Mouse (Mus musculus) heart, embryonic 16.5 days (tissue): ENCODE measurements at regions not wholly inside any gene's neighbourhood (a gene's known extent, or its start where the extent isn't known, plus 50 kb on each side); places are given as distances from the start of the nearest gene placed in this dataset.

ENCODE experiments used
- ATAC-seq: fragments of 200-750 bp; cut with Nextera tagmentation; replicated peaks from 2 replicates; pipeline ENCODE4 v1.8.0; 2017; ENCODE audit warnings: moderate number of reproducible peaks; ENCODE audit not compliant: insufficient read depth, low FRiP score; ENCODE audit errors: extremely low read depth
- H3K27ac ChIP-seq: fragments of 300-500 bp; sonication (generic); 2 replicates; pipeline ENCODE4 v1.5.1; 2014; ENCODE audit warnings: mild to moderate bottlenecking, low read length, control low read depth, moderate library complexity
- H3K27me3 ChIP-seq: fragments of 300-500 bp; sonication (generic); 2 replicates; pipeline ENCODE4 v1.6.1; 2014; ENCODE audit warnings: low read length, mixed read lengths; ENCODE audit not compliant: control insufficient read depth, insufficient read depth
- H3K36me3 ChIP-seq: fragments of 300-500 bp; sonication (generic); 2 replicates; pipeline ENCODE4 v1.6.1; 2014; ENCODE audit not compliant: control insufficient read depth, insufficient read depth
- H3K4me1 ChIP-seq: fragments of 300-500 bp; sonication (generic); 2 replicates; pipeline ENCODE4 v1.6.1; 2014; ENCODE audit warnings: low read length, mixed read lengths; ENCODE audit not compliant: control insufficient read depth, insufficient read depth
- H3K4me2 ChIP-seq: fragments of 300-500 bp; sonication (generic); 2 replicates; pipeline ENCODE4 v1.6.1; 2014; ENCODE audit warnings: low read depth, mild to moderate bottlenecking, control low read depth, low read length
- H3K4me3 ChIP-seq: fragments of 300-500 bp; sonication (generic); 2 replicates; pipeline ENCODE4 v1.5.1; 2014; ENCODE audit warnings: mild to moderate bottlenecking, control low read depth, low read length
- H3K9ac ChIP-seq: fragments of 300-500 bp; sonication (generic); 2 replicates; pipeline ENCODE4 v1.6.1; 2014; ENCODE audit warnings: low read length, control low read depth
- H3K9me3 ChIP-seq: fragments of 300-500 bp; sonication (generic); replicated peaks from 2 replicates; pipeline ENCODE4 v1.6.1; 2016; ENCODE audit warnings: low read length; ENCODE audit not compliant: control insufficient read depth
- WGBS: fragments of 180-500 bp; shearing (Covaris S2); extraction: QIAGEN DNeasy Blood & Tissue Kit; methylation state at CpG from one replicate; pipeline ENCODE4 v1.1.7; 2014; 5-methylcytosine and 5-hydroxymethylcytosine counted together

DNA sequence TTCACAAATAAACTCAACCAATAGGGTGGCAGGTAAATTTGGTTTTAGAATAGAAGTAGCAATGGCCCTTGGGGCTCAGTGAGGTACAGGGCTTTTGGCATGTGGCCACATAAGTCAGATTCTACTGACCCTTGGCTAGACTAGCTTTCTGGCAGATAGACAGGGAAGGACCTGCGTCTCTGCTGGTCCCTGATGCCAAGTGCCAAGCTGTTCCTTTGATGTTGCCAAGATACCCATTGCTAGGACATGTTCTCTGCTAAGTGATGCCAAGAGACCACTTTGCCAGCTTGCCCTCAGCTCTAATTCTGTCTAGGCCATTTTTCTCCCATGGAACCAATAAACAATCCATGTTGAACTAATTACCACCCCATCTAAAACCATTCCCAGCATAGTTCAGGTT lies 110.5 kb upstream of the Adcy1 start:
- ATAC-seq: no peak
- H3K27ac ChIP-seq: no peak overlapping the region
- 30% methylated on average over 1 of the region's 1 CpGs for WGBS
- H3K27me3 ChIP-seq: no peaks in the 10 kb centered on the region
- H3K9me3 ChIP-seq: no peaks in the 10 kb centered on the region
- no peak overlapping the region for H3K4me2 ChIP-seq
- no peak overlapping the region for H3K4me3 ChIP-seq
- H3K9ac ChIP-seq: no peak overlapping the region
- no peaks in the 10 kb centered on the region for H3K36me3 ChIP-seq
- H3K4me1 ChIP-seq: no peaks in the 10 kb centered on the region

DNA sequence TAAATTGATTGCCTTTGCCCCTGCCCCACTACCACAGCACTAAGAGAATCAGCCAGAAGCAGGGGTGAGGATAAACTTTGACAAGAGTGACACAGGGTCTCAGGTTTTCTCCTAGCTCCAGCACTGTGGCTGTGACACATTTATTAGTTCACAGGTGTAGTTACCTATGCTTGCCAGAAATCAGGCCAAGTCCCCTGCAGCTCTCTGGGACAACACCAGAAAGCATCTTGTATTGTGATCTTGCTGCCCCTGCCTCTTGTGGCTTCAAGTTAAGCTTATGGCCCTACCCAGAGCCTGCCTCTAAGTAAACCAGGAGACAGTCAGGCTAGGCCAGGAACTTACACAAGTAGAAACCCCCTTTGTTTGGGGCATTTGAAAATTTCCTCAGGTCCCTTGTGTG lies 111.9 kb upstream of the Adcy1 start:
- H3K4me3 ChIP-seq: no peak overlapping the region
- no peak overlapping the region for H3K4me2 ChIP-seq
- H3K9ac ChIP-seq: no peak overlapping the region
- no peaks in the 10 kb centered on the region for H3K4me1 ChIP-seq
- H3K27me3 ChIP-seq: no peaks in the 10 kb centered on the region
- ATAC-seq: no peak
- H3K9me3 ChIP-seq: no peaks in the 10 kb centered on the region
- no peak overlapping the region for H3K27ac ChIP-seq
- no peaks in the 10 kb centered on the region for H3K36me3 ChIP-seq

DNA sequence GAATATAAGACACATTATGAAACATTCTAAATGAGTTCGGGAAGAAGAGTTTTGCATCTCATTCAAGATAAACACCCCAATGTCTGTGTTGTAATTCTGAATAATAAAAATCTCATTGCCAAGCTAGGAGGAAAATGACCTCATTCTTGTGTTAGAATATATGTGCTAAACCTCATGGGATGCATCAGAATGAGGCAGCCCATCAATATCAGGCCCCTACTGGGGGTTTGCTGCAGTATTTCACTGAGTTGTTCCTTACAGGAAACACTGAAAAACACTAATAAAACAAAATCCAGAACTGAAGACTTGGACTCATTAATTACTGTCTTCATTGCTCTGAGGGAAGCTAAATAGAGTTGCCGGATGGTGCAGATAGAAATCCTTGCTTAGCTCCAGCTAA lies 111.6 kb upstream of the Gm11983 start:
- no peak overlapping the region for H3K27ac ChIP-seq
- no peaks in the 10 kb centered on the region for H3K27me3 ChIP-seq
- no peaks in the 10 kb centered on the region for H3K9me3 ChIP-seq
- ATAC-seq: no peak
- H3K9ac ChIP-seq: no peak overlapping the region
- H3K36me3 ChIP-seq: no peaks in the 10 kb centered on the region
- no peaks in the 10 kb centered on the region for H3K4me1 ChIP-seq
- no peak overlapping the region for H3K4me2 ChIP-seq
- 69% methylated on average over 2 of the region's 2 CpGs for WGBS
- H3K4me3 ChIP-seq: no peak overlapping the region

GRCm38 (mm10) chr11:6934157-6934556 lies 96.7 kb upstream of the Gm11983 start:
- no peak overlapping the region for H3K4me3 ChIP-seq
- H3K27ac ChIP-seq: no peak overlapping the region
- H3K4me1 ChIP-seq: no peaks in the 10 kb centered on the region
- 82% methylated on average over 1 of the region's 1 CpGs for WGBS
- no peaks in the 10 kb centered on the region for H3K9me3 ChIP-seq
- no peak for ATAC-seq
- H3K27me3 ChIP-seq: no peaks in the 10 kb centered on the region
- H3K36me3 ChIP-seq: no peaks in the 10 kb centered on the region
- no peak overlapping the region for H3K9ac ChIP-seq
- H3K4me2 ChIP-seq: no peak overlapping the region

DNA sequence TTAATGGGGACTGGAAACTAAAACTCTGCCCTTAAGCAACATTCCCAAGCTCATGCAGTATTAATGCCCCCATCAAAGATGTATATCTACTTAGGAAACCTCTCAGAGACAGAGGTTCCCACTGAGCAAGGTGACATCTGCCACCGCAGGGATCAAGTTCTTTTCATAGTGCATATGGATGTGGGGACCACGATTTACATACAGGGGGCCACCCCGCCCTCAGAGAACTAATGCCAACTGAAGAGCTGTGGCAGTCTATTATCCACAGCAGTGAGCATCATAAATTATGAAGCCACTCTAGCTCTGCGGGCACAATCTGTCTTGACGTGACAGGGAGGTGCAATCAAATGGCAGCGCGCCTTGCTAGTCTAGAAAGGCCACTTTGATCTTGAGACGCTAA lies 88.6 kb upstream of the Gm11983 start:
- Histone ChIP-seq H3K27ac (no peak overlapping the region), H3K4me1 (peaks cover 7% of the 10 kb centered on the region; the same call in 1 of the 2 replicates), H3K27me3 (no peaks in the 10 kb centered on the region), H3K4me3 (no peak overlapping the region), H3K36me3 (no peaks in the 10 kb centered on the region), H3K4me2 (no peak overlapping the region), H3K9me3 (no peaks in the 10 kb centered on the region), H3K9ac (no peak overlapping the region)
- no peak for ATAC-seq
- WGBS: 88% methylated on average over 8 of the region's 8 CpGs

DNA sequence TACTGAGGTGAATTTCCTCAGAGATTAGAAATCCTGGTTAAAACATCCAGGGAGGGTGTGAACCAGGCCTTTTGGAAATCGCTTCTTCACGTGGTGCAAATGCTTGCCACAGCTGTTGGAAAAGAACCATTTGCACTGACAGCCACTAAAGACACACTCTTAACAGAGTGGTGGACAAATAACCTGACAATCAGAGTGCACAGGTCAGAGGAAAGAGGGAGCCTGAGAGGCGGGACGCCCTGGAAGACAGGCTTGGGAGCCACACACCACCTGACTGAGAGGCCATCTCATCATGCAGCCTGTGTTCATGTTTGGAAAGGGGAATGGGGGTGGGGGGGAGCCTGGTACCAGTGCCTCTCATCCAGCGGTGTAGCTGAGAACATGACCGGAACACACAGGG lies 87.0 kb upstream of the Gm11983 start:
- H3K4me3 ChIP-seq: peak overlapping the region; percentile 26; the same call in 1 of the 2 replicates
- no peak overlapping the region for H3K27ac ChIP-seq
- H3K4me1 ChIP-seq: peaks cover 7% of the 10 kb centered on the region; the same call in 1 of the 2 replicates
- H3K27me3 ChIP-seq: no peaks in the 10 kb centered on the region
- peak overlapping the region; percentile 54 for H3K4me2 ChIP-seq
- 30% methylated on average over 6 of the region's 6 CpGs for WGBS
- no peak overlapping the region for H3K9ac ChIP-seq
- no peaks in the 10 kb centered on the region for H3K9me3 ChIP-seq
- H3K36me3 ChIP-seq: no peaks in the 10 kb centered on the region
- ATAC-seq: no peak

- Histone ChIP-seq H3K4me2 (peak overlapping the region; percentile 54), H3K36me3 (no peaks in the 10 kb centered on the region), H3K27ac (no peak overlapping the region), H3K27me3 (no peaks in the 10 kb centered on the region), H3K9me3 (no peaks in the 10 kb centered on the region), H3K9ac (0 out of 2 replicates have a peak overlapping the region, but pooled peaks have one; percentile 27), H3K4me3 (peak overlapping the region; percentile 26), H3K4me1 (peaks cover 7% of the 10 kb centered on the region; the same call in 1 of the 2 replicates)
- WGBS: 13% methylated on average over 6 of the region's 6 CpGs
- ATAC-seq: peak; percentile 37; the same call in 1 of the 2 replicates
These were observed 86.5 kb upstream of the Gm11983 start for GRCm38 (mm10) chr11:6923917-6924316.

GRCm38 (mm10) chr11:6918546-6918945 lies 81.1 kb upstream of the Gm11983 start:
- no peak for ATAC-seq
- H3K27ac ChIP-seq: no peak overlapping the region
- H3K9ac ChIP-seq: no peak overlapping the region
- WGBS: 93% methylated on average over 1 of the region's 1 CpGs
- H3K27me3 ChIP-seq: no peaks in the 10 kb centered on the region
- H3K4me2 ChIP-seq: no peak overlapping the region
- peaks cover 5% of the 10 kb centered on the region for H3K9me3 ChIP-seq
- H3K4me1 ChIP-seq: no peaks in the 10 kb centered on the region
- no peak overlapping the region for H3K4me3 ChIP-seq
- no peaks in the 10 kb centered on the region for H3K36me3 ChIP-seq

DNA sequence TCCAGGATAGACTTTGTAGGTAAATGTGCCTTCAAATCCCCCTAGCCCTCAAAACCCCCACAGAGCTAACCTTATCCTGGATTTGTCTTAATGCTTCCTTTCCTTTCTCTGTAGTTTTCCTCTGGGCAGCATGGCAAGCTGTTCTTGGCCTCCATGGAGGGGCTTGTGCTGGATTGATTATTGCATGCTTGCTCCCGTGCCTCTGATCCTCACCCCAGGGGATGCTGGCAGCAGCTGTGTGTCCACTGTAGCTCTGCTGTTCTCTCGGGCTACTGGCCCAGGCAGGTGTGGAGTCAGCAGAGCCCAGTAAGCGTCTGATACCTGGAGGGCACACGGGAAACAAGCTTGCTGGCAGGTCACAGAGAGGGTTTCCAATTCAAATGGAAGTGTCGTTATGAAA lies 68.2 kb upstream of the Gm11983 start:
- no peak overlapping the region for H3K4me2 ChIP-seq
- 57% methylated on average over 5 of the region's 5 CpGs for WGBS
- no peak overlapping the region for H3K4me3 ChIP-seq
- H3K9ac ChIP-seq: no peak overlapping the region
- no peak for ATAC-seq
- H3K36me3 ChIP-seq: no peaks in the 10 kb centered on the region
- H3K9me3 ChIP-seq: no peaks in the 10 kb centered on the region
- H3K4me1 ChIP-seq: no peaks in the 10 kb centered on the region
- no peak overlapping the region for H3K27ac ChIP-seq
- H3K27me3 ChIP-seq: no peaks in the 10 kb centered on the region

GRCm38 (mm10) chr11:6902991-6903390 lies 65.5 kb upstream of the Gm11983 start:
- Histone ChIP-seq H3K4me1 (no peaks in the 10 kb centered on the region), H3K4me2 (no peak overlapping the region), H3K36me3 (no peaks in the 10 kb centered on the region), H3K9ac (no peak overlapping the region), H3K9me3 (no peaks in the 10 kb centered on the region), H3K27ac (no peak overlapping the region), H3K4me3 (no peak overlapping the region), H3K27me3 (no peaks in the 10 kb centered on the region)
- no peak for ATAC-seq
- 70% methylated on average over 3 of the region's 3 CpGs for WGBS
